Mouse (Mus musculus): ENCODE data around the gene Il17c. TPM values are rescaled to one million over a fixed set of nuclear protein-coding genes. Genes with fewer than 3 reads are reported as not detected.

The Il17c gene
- not detected in 2 replicates for polyA plus RNA-seq (2014; fragmentation: Nextera tagmentation; extraction: Ambion mirVana)

- Histone ChIP-seq H3K27ac (replicated peaks in 1 of 2; ENCODE audit: control insufficient read depth in 1 of 2, insufficient read depth in 1 of 2, low read depth in 2 of 2, low read length in 2 of 2) (no peak within 1 kb of the TSS), H3K4me2 (ENCODE audit: low read length) (no peak within 1 kb of the TSS), H3K4me1 (ENCODE audit: control insufficient read depth in 2 of 2, insufficient read depth in 2 of 2, low read length in 2 of 2) (peaks cover 8 to 14% of the 10 kb centered on the region in 2 experiments), H3K27me3 (ENCODE audit: control insufficient read depth, insufficient read depth, low read length) (no peaks in the 10 kb centered on the region), H3K9me3 (ENCODE audit: control insufficient read depth, low read length) (no peaks in the 10 kb centered on the region), H3K9ac (ENCODE audit: low read length) (no peak within 1 kb of the TSS), H3K36me3 (ENCODE audit: control insufficient read depth, insufficient read depth, low read length) (peaks cover 43% of the 10 kb centered on the region), H3K4me3 (ENCODE audit: control insufficient read depth in 1 of 2, insufficient read depth in 1 of 2, low read depth in 1 of 2, low read length in 2 of 2) (no peak within 1 kb of the TSS)
- ATAC-seq (ENCODE audit: insufficient number of reproducible peaks, insufficient read depth, low FRiP score, low read depth) = no peak
- 80% methylated on average over 14 of the region's 14 CpGs for WGBS
These were observed at the start of gene Il17c for GRCm38 (mm10) chr8:122421376-122422070. Gene Il17c, plus strand, starts transcription at chr8:122422020.

GRCm38 (mm10) chr8:122375320-122375719 lies 46.5 kb upstream of the Il17c start:
- Histone ChIP-seq H3K4me2 (ENCODE audit: low read length) (no peak overlapping the region), H3K9ac (ENCODE audit: low read length) (no peak overlapping the region), H3K27me3 (ENCODE audit: control insufficient read depth, insufficient read depth, low read length) (no peaks in the 10 kb centered on the region), H3K36me3 (ENCODE audit: control insufficient read depth, insufficient read depth, low read length) (peaks cover 22% of the 10 kb centered on the region), H3K4me3 (ENCODE audit: control insufficient read depth in 1 of 2, insufficient read depth in 1 of 2, low read depth in 1 of 2, low read length in 2 of 2) (no peak overlapping the region), H3K9me3 (ENCODE audit: control insufficient read depth, low read length) (no peaks in the 10 kb centered on the region), H3K4me1 (ENCODE audit: control insufficient read depth in 2 of 2, insufficient read depth in 2 of 2, low read length in 2 of 2) (peaks cover 7 to 16% of the 10 kb centered on the region in 2 experiments; a peak in 3 of 4 replicates), H3K27ac (replicated peaks in 1 of 2; ENCODE audit: control insufficient read depth in 1 of 2, insufficient read depth in 1 of 2, low read depth in 2 of 2, low read length in 2 of 2) (no peak overlapping the region)
- WGBS = 90% methylated on average over 7 of the region's 7 CpGs
- ATAC-seq (ENCODE audit: insufficient number of reproducible peaks, insufficient read depth, low FRiP score, low read depth) = no peak

DNA sequence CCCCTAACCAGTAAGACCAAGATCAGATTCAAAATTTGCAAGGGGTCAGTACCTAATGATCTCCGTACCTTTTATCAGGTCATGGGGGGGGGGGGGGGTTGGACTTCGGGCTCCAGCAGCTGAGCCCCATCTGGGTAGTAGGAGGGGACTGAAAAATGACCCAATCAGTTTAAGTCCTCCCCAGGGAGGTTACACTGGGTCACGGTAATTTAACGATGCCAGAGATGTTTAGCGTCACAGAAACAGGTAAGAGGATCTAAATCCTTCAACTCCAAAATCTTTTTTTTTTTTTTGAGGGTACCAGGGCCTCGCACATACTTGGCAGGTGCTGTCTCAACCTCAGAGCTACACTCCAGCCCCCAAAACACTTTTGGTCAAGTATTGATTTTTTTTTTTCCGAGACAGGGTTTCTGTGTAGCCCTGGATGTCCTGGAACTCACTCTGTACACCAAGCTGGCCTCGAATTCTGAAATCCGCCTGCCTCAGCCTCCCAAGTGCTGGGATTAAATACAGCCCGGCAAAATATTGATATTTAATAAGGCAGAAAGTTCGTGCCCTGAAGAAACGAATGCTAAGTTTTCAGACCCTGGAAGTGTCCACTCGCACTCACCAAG lies 46.0 kb upstream of the Il17c start:
- Histone ChIP-seq H3K27ac (replicated peaks in 1 of 2; ENCODE audit: control insufficient read depth in 1 of 2, insufficient read depth in 1 of 2, low read depth in 2 of 2, low read length in 2 of 2) (peak overlapping the region; percentile 58 to 93), H3K36me3 (ENCODE audit: control insufficient read depth, insufficient read depth, low read length) (peaks cover 28% of the 10 kb centered on the region), H3K9ac (ENCODE audit: low read length) (peak overlapping the region; percentile 69), H3K4me3 (ENCODE audit: control insufficient read depth in 1 of 2, insufficient read depth in 1 of 2, low read depth in 1 of 2, low read length in 2 of 2) (peak overlapping the region; percentile 43 to 92), H3K27me3 (ENCODE audit: control insufficient read depth, insufficient read depth, low read length) (no peaks in the 10 kb centered on the region), H3K9me3 (ENCODE audit: control insufficient read depth, low read length) (no peaks in the 10 kb centered on the region), H3K4me1 (ENCODE audit: control insufficient read depth in 2 of 2, insufficient read depth in 2 of 2, low read length in 2 of 2) (peaks cover 7 to 16% of the 10 kb centered on the region in 2 experiments; a peak in 3 of 4 replicates), H3K4me2 (ENCODE audit: low read length) (peak overlapping the region; percentile 69)
- WGBS = 25% methylated on average over 13 of the region's 13 CpGs
- 0 out of 2 replicates have a peak, but pooled peaks have one; percentile 2 for ATAC-seq (ENCODE audit: insufficient number of reproducible peaks, insufficient read depth, low FRiP score, low read depth)

- ATAC-seq (ENCODE audit: insufficient number of reproducible peaks, insufficient read depth, low FRiP score, low read depth) = peak; percentile 92
- Histone ChIP-seq H3K9me3 (ENCODE audit: control insufficient read depth, low read length) (no peaks in the 10 kb centered on the region), H3K4me2 (ENCODE audit: low read length) (peak within 1 kb of the TSS; percentile 88), H3K27ac (replicated peaks in 1 of 2; ENCODE audit: control insufficient read depth in 1 of 2, insufficient read depth in 1 of 2, low read depth in 2 of 2, low read length in 2 of 2) (peak within 1 kb of the TSS; percentile 92 to 93), H3K9ac (ENCODE audit: low read length) (peak within 1 kb of the TSS; percentile 94), H3K4me3 (ENCODE audit: control insufficient read depth in 1 of 2, insufficient read depth in 1 of 2, low read depth in 1 of 2, low read length in 2 of 2) (peak within 1 kb of the TSS; percentile 85 to 92), H3K27me3 (ENCODE audit: control insufficient read depth, insufficient read depth, low read length) (no peaks in the 10 kb centered on the region), H3K4me1 (ENCODE audit: control insufficient read depth in 2 of 2, insufficient read depth in 2 of 2, low read length in 2 of 2) (peaks cover 7 to 16% of the 10 kb centered on the region in 2 experiments; a peak in 3 of 4 replicates), H3K36me3 (ENCODE audit: control insufficient read depth, insufficient read depth, low read length) (peaks cover 33% of the 10 kb centered on the region)
- under 1% methylated on average over 77 of the region's 107 CpGs for WGBS
These were observed 45.2 kb upstream of the Il17c start, which contains the start of gene Zc3h18 for GRCm38 (mm10) chr8:122376365-122377231. Gene Zc3h18, plus strand, starts transcription at chr8:122376609.

- Histone ChIP-seq H3K36me3 (ENCODE audit: control insufficient read depth, insufficient read depth, low read length) (peaks cover 90% of the 10 kb centered on the region), H3K4me3 (ENCODE audit: control insufficient read depth in 1 of 2, insufficient read depth in 1 of 2, low read depth in 1 of 2, low read length in 2 of 2) (no peak overlapping the region), H3K27me3 (ENCODE audit: control insufficient read depth, insufficient read depth, low read length) (no peaks in the 10 kb centered on the region), H3K27ac (replicated peaks in 1 of 2; ENCODE audit: control insufficient read depth in 1 of 2, insufficient read depth in 1 of 2, low read depth in 2 of 2, low read length in 2 of 2) (no peak overlapping the region), H3K4me1 (ENCODE audit: control insufficient read depth in 2 of 2, insufficient read depth in 2 of 2, low read length in 2 of 2) (peaks cover 0 to 2% of the 10 kb centered on the region in 2 experiments; a peak in 2 of 4 replicates), H3K4me2 (ENCODE audit: low read length) (no peak overlapping the region), H3K9ac (ENCODE audit: low read length) (no peak overlapping the region), H3K9me3 (ENCODE audit: control insufficient read depth, low read length) (no peaks in the 10 kb centered on the region)
- 87% methylated on average over 4 of the region's 4 CpGs for WGBS
- ATAC-seq (ENCODE audit: insufficient number of reproducible peaks, insufficient read depth, low FRiP score, low read depth) = no peak
These were observed 38.8 kb upstream of the Il17c start for GRCm38 (mm10) chr8:122383039-122383438.

DNA sequence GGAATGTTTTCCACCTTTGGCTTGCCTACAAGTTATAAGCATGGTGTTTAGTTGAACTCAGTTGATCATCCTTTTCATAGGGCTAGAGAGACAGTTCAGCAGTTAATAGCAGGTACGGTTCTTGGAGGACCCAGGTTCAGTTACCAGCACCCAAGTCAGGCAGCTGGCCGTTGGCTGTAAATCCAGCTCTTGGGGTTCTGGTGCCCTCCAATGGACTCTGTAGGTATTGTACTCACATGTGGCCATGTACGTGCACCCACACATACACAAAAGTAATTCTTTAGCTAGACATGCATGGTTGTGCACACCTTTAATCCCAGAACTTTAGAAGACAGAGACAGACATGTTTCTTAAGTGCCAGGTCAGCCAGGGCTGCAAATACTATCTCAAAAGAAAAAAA lies 32.5 kb upstream of the Il17c start:
- H3K9ac ChIP-seq (ENCODE audit: low read length) = no peak overlapping the region
- 91% methylated on average over 3 of the region's 3 CpGs for WGBS
- no peak overlapping the region for H3K4me2 ChIP-seq (ENCODE audit: low read length)
- no peaks in the 10 kb centered on the region for H3K4me1 ChIP-seq (ENCODE audit: control insufficient read depth in 2 of 2, insufficient read depth in 2 of 2, low read length in 2 of 2)
- no peak overlapping the region for H3K27ac ChIP-seq (replicated peaks in 1 of 2; ENCODE audit: control insufficient read depth in 1 of 2, insufficient read depth in 1 of 2, low read depth in 2 of 2, low read length in 2 of 2)
- no peak for ATAC-seq (ENCODE audit: insufficient number of reproducible peaks, insufficient read depth, low FRiP score, low read depth)
- H3K36me3 ChIP-seq (ENCODE audit: control insufficient read depth, insufficient read depth, low read length) = peaks cover 95% of the 10 kb centered on the region
- no peak overlapping the region for H3K4me3 ChIP-seq (ENCODE audit: control insufficient read depth in 1 of 2, insufficient read depth in 1 of 2, low read depth in 1 of 2, low read length in 2 of 2)
- no peaks in the 10 kb centered on the region for H3K27me3 ChIP-seq (ENCODE audit: control insufficient read depth, insufficient read depth, low read length)
- no peaks in the 10 kb centered on the region for H3K9me3 ChIP-seq (ENCODE audit: control insufficient read depth, low read length)

DNA sequence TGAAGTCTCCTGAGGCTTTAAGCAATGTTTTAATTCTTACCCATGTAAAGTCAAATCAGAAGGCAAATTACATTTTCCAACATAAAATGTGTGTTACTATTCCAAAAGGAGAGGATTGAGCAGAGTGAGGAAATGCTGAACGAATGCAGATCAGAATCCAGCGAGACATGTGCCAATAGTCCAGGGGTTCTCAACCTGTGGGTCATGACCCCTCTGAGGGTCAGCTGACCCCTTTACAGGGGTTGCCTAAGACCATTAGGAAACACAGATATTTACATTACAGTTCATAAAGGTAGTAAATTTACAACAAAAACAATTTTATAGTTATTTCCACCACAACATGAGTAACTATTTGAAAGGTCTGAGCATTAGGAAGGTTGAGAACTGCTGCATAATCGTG lies 31.1 kb upstream of the Il17c start:
- no peak overlapping the region for H3K27ac ChIP-seq (replicated peaks in 1 of 2; ENCODE audit: control insufficient read depth in 1 of 2, insufficient read depth in 1 of 2, low read depth in 2 of 2, low read length in 2 of 2)
- peaks cover 94% of the 10 kb centered on the region for H3K36me3 ChIP-seq (ENCODE audit: control insufficient read depth, insufficient read depth, low read length)
- no peaks in the 10 kb centered on the region for H3K9me3 ChIP-seq (ENCODE audit: control insufficient read depth, low read length)
- H3K4me1 ChIP-seq (ENCODE audit: control insufficient read depth in 2 of 2, insufficient read depth in 2 of 2, low read length in 2 of 2) = no peaks in the 10 kb centered on the region
- H3K9ac ChIP-seq (ENCODE audit: low read length) = no peak overlapping the region
- no peak overlapping the region for H3K4me3 ChIP-seq (ENCODE audit: control insufficient read depth in 1 of 2, insufficient read depth in 1 of 2, low read depth in 1 of 2, low read length in 2 of 2)
- no peak overlapping the region for H3K4me2 ChIP-seq (ENCODE audit: low read length)
- no peak for ATAC-seq (ENCODE audit: insufficient number of reproducible peaks, insufficient read depth, low FRiP score, low read depth)
- whole genome bisulfite sequencing = 92% methylated on average over 3 of the region's 3 CpGs
- no peaks in the 10 kb centered on the region for H3K27me3 ChIP-seq (ENCODE audit: control insufficient read depth, insufficient read depth, low read length)
